Mouse (Mus musculus) testis, postnatal 10 days (tissue): Measurements from ENCODE around the gene Mon2.
"Not testable (repeated sequence)": the region's sequence is repeated elsewhere in the genome, so short reads cannot be mapped to it uniquely, and the experiment has no call there.

Source experiments
- DNase-seq: peaks from one replicate; pipeline ENCODE4 v3.0.0; 2021; ENCODE audit warnings: low spot score

The Mon2 gene

DNA sequence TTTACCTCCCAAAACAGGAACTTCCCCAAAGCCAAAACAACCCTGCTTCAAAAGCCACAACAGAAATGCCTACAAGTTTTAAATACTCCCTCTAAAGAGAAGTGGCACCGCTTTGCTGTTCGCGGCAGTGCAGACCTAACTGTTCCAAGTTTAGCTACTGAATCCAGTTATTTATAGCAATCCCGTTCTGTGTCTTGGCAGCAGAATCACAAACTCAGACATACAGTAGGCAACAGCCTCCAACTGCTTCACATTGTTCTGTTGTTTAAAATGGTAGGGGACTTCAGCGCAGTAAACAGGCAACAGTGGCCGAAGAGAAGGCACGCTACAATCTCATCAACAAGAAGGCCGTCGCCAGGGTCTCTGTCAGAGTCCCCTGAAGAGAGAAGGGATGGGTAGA is 85.3 kb downstream of the Mon2 start:
- no peak for DNase-seq

DNA sequence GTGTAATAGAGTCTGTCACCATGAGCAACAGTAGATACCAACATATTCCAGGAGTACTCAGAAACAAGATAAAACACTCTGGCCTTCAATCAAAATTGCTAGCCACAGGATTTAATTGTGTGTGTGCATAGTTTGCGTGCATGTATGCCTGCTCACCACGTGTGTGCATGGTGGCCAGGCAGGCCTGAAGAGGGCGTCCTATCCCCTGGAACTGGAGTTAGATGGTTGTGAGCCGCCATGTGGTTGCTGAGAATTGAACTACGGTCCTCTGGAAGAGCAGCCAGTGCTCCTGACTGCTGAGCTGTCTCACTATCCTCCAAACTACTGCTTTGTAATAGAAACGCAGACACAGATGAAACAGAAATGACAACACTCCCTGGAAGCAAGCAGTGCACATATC is 85.7 kb downstream of the Mon2 start:
- DNase-seq: no peak

DNA sequence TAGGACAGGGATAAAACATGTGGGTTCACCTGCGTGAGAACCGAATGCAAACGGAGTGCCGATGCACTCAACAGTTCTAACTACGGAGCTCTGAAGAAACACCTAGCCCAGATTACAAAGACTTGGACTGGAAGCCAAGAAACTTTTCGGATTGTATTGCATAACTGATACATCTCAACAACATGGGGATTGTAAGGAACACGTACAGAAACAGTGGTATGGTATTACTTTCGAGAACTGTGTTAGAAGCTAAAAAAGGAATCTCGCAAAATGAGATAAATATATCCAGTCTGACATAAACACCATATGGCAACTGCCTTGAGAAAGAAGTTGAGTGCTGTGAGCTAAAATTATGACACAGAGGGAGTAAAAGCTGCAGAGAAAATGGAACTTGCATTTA is 86.4 kb downstream of the Mon2 start:
- no peak for DNase-seq

DNA sequence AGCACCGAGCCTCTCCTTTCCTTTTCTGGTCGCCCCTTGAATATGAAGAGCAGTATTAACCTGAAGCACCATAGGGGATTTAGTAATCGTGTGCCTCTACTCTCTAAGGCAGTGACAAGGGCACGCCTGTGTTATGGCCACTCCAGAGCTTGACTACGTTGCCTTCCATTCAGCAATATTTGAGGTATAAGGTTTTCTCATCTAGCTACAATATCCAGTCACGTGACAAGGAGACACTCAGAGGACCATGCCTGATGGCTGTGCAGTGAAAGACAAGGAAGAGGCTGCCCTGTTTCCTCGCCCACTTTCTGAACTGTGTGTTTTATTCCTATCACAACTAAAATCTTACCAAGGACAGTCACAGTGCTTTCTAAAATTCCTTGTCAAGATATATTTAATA is 87.9 kb downstream of the Mon2 start:
- no peak for DNase-seq

DNA sequence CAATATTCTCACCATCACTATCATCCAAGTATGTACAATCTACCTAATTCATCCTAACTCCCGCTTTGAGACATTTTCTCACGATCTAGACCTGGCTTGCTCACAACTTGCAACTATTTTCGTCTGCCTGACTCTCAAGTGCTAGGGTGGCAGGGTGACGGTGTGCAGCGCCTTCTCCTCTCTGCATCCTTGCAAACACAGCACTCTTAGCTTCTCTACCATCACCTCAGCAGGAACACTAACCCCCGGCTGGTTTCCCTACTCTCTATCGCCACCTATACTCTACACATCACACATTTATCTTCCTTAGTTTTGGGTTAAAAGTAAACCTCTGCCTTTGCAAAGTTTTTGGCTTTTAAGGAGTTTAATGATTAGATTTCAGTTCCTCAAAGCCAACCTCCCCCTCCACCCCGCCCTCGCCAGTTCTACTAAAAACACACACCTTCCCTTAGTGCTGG is 88.6 kb downstream of the Mon2 start:
- DNase-seq: no peak

DNA sequence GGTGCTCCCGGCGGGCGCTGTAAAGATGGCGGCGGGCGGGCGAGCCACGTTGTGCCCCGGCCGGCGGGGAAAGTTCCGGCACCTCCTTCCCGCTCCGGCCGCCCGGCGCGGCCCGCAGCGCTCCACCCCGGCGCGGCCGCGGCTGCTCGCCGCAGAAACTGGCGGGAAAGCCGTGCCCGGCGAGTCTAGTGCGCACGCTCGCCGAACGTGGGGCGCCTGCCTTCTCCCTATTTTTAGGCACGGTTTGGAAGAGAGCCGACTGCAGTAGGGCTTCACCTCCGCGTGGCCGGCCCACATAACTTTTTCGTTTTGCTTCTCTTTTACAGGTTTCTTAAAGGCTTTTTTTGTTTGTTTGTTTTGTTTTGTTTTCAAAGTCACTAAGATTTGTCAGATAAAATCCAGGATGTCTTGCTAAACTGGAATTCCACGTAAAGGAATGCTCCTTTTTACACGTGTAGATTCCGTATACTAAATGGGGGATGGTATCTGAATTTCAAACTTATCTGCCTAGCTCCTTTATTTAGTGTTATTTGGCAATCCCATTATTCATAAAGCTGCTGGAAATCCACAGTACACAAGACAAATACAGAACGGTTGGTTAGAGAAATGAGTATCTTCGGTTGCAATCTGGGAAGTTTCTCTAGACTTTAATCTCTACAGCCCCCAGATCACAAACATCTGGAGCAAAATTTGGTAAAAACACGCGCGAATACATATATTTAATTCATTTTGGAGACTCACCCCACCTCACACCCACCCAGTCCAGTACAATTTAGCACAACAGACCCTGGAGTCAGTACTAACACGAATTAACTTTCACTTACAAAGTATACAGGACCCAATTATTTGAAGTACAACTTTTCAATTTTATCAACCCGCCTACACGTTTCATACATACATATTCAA is 89.7 kb downstream of the Mon2 start:
- DNase-seq: peak; percentile 79

DNA sequence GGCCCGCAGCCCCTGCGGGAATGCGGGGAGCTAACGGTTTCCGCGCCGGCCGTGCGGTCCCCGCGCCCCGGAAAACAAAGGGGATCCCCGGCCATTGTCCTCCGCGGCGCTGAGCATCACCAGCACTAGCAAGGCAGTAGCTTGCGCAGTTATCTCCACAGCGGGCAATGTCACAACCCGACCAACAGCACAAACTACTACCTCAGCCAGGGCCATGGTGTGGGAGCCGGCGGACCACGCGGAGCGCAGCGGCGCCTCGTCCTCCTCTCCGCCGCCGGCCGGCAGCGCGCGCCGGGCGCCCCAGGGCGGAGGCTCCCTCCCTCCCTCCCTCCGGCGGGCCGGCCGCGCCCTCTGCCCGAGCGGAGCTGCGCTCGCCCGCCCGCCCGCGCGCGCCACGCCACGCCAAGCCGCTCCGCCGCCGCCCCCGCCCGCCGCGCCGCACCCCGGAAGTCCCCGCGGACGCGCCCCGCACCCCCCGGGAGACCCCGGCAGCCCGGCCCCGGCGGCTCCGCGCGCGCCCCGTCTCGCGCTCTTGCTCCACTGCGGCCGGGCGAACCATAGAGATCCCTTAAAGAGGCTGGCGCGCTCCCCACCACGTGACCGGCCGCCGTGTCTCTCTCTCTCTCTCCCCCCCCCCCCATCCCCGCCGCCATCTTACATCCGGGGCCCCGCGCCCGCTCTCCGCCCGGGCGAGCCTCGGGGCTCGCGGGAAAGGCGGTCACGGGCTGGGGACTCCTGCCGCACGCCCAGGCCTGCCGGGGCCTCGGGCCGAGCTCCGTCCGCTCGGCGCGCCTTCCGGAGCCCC is 90.6 kb downstream of the Mon2 start:
- peak; percentile 89 for DNase-seq

DNA sequence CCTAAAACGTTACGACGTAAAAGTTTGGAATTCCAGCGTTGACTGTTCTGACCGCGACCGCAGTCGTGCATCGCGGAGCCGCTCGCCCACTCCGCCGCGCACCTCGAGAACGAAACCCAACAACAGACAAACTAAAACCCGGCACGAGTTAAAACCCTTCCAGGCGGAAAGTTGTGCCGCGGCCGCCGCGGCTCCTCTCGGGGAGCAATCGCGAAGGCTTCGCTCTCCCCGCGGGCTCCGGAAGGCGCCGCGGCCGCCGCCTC is 91.1 kb downstream of the Mon2 start:
- DNase-seq: peak; percentile 71

DNA sequence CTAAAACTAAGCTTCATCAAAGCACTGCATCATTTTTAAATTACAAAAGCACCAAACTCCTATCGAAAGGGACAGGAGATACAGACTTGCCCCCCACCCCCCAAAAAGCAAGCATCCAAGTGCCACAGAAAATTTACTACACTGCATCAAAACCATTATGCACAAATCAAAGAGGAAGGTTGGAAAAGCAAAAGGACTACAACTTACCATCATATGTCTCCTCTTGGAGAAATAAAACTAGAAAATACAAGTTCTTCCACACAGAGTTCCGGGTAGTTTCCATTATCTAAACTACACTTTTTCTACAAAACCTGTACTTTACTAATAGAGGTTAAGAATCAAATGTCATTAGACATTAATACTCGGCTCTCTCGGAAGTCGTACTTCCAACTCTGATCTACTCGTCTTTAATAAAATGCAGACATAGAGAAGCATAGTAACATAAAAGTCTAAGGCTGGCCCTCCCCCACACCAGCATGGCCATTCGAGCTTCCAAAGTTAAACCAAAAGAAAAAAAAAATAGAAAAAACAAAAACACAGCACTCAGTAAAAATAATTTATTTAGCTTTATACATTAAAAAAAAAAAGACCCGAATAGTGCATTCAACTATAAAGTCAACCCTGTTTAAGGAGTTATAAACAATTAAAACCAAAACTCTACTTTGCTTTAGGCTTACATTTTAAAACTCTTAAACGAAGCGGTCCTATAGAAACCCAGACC is 91.6 kb downstream of the Mon2 start:
- DNase-seq: no peak

DNA sequence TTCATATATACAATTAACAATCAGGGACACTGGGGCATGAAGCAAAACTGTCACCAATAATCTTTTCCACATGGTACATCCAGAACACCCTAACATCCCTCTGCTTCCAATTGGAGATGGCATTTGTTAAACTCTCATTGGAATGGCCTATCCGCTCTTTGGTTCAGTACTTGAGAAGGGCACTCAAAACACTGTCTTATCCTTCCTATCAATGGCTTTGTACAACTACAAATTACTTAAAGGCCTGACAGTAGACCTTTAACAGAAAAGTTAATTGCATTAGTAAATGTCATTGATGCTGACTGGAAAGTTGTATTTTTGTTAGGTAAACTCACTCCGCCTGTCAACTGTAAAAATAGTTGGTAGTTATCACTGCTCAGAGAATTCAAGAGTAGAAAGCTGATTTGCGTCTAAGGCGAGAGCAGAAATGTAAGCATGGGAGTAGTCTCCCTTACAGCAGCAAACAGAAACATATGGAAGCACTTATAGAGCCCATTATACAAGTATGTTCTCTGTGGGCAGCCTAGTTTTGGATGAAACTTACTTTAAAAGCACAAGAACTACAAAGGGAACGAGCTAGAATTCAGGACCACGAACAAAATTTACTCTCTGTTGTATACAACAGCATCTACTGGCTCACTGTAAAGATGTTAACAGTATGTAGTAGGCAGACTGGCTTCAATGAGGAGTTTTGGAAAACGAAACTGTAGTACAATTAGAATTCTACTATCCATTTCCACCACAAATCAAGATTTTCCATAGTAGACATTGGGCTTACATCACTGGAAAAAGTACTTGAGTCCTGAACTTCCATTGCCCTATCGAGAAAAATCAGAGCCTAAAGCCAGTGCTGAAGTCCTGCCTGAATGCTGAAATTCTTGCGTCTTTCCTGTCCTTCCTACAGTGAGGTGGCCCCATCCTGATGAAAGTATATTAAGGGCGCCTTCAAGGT is 92.5 kb downstream of the Mon2 start:
- no peak for DNase-seq

DNA sequence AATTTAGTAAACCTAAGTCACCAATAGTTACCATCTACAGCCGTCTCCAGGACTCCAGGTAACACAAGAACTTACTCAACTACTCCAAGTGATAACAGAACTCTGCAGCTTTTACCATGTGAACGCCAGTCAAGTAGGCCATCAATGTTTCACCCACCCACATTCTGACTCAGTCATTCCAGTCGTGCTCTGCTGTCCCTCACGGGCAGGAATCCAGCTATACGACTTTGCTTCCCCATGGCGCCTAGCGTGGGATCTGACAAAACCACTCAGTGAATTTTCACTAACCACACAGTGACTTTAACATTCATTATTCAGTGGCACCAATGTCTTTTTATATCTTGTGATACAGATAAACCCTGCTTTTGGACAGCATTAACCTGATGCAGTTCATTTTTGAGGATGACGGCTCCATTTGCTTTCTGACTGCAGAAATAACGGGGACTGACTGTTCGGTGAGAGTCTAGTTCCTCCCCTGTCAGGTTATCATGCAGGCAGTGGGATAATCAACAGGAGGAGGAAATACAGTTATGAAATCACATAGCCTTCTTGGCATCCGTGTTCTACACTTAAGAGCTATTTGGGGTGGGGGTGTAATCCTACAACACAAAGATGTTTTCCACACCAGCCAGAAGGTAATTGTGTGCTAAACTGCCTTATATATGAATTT is 93.3 kb downstream of the Mon2 start:
- DNase-seq: no peak

DNA sequence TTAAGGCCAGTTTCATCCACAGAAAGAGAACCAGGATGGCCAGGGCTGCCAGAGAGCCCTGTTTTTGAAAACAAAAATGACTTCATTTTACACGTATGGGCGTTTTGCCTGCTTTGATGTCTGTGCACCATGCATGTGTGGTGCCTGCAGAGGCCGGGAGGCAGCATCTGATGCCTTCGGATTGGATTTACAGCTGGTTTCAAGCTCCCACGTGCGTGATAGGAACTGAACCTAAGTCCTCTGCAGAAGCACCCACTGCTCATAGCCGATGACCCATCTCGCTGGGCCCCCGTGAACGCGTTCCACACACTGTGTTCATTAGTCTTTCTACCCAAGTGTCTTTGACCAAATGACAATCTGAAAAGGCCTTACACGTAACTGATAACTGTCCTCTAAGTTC is 96.2 kb downstream of the Mon2 start:
- no peak for DNase-seq

DNA sequence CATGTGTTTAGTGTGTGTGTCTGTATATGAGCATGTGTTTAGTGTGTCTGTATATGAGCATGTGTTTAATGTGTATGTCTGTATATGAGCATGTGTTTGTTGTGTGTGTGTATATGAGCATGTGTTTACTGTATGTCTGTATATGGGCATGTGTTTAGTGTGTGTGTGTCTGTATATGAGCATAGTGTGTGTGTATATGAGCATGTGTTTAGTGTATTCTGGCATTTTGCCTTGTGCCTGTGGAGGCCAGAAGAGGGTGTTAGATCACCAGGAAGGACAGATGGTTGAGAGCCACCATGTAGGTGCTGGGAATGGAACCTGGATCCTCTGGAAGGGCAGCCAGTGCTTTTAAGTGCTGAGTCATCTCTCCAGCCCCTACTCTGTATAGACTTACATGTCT is 96.9 kb downstream of the Mon2 start:
- DNase-seq: no peak

DNA sequence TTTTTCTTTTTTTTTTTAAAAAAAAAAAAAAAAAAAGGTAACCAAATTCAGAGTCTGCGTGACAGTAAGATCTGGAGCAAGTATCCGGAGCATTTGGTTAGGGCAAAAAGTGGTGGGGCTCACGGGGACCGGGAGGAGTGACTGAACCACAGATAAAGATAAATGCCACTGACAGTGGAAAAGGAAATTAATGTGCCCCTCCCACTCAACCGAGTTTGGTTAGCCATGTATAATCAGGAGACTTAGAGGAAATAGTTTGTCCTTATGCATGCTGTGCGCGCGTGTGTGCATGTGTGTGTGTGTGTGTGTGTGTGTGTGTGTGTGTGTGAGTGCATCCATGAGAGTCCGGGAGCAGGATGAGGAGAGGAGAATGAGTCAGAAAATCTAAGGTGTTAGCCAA is 100.3 kb downstream of the Mon2 start:
- DNase-seq: no peak

DNA sequence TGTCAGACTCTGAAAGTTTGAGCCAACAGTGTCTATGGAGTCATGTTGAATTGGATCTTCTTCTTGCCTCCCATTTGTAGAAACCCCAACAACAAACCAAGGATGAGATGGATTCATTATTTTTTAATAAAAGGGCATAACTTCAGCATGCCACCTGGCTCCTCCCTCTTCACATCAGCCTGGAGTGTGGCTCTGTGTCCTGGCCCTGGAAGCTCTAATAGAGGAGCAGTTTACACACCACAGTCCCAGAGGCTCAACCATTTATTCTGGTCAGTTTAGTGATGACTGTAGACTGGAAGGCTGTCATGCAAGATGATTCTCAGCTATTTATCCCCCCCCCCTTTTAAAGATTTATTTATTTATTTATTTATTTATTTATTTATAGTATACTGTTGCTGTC is 103.1 kb downstream of the Mon2 start:
- no peak for DNase-seq

DNA sequence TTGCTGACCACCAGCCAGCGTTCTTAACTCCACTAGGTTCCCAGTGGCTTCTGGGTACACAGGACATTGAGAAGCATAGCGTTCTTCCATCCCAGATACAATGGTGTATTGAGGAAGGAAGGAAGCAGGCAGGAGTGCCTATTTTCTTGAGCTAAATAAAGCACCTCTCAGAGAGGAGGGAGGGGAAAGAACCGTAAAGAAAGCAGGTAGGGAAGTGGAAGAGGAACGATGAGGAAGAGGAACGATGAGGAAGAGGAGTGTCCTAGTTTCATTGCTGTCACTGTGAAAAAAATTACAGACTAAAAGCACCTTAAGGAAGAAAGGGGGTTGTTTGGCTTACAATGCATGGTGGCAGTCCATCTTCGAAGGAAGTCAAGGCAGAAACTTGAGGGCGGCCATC is 106.1 kb downstream of the Mon2 start:
- DNase-seq: no peak

DNA sequence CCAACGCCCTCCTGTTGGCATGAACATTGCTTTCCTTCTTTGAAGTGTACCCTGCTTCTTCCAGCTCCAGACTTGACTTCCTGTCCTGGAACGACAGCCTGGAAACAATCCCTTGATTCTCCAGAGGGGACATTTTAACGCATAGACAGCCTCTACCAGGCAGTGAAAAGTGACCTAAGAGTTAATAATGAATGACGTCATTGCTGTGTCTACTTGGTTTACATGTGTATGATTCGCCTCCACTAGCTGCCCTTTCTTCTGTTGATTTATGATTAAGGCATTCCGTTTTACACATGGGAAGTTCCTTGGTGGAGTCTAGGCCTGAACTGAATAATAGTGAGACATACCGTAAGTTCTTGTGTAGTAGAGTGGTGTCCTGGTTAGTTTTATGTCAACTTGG is 109.9 kb downstream of the Mon2 start:
- no peak for DNase-seq

DNA sequence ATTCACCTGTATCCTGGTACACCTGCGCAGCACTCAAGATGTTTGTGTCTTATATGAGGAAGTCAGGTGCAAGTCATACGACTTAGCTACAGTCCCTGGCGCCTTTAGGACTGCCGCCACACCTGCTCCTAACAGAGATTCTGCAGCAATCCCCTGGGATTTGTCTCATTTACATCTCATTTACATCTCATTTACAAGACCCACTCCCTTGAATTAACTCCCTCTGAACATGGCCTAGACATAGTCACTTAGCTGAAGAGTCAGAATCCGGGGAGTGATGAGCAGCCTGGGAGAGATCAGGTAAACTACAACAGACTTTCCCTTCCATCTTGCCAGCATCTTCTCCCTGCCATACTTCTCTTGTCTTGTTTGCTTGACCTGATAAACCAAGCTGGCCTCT is 110.7 kb downstream of the Mon2 start:
- not testable (repeated sequence) for DNase-seq

DNA sequence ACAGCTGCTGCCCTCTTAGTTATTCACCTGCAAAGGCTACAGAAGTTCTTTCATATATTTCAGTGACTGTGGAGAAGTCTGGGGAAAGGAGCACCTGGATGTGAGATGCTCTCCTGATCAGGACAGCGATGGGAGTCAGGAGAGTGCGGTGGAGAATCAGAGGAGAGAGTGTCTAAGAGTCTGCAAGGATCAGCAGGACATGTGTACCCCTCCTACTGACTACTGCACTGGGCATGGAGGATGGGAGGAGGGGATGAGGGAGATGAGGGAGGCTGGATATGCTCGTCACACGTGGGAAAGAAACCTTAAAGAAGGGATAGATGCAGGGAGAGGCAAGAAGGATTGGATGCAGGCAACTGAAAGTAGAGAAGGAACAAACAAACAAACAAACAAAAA is 112.1 kb downstream of the Mon2 start:
- DNase-seq: no peak

DNA sequence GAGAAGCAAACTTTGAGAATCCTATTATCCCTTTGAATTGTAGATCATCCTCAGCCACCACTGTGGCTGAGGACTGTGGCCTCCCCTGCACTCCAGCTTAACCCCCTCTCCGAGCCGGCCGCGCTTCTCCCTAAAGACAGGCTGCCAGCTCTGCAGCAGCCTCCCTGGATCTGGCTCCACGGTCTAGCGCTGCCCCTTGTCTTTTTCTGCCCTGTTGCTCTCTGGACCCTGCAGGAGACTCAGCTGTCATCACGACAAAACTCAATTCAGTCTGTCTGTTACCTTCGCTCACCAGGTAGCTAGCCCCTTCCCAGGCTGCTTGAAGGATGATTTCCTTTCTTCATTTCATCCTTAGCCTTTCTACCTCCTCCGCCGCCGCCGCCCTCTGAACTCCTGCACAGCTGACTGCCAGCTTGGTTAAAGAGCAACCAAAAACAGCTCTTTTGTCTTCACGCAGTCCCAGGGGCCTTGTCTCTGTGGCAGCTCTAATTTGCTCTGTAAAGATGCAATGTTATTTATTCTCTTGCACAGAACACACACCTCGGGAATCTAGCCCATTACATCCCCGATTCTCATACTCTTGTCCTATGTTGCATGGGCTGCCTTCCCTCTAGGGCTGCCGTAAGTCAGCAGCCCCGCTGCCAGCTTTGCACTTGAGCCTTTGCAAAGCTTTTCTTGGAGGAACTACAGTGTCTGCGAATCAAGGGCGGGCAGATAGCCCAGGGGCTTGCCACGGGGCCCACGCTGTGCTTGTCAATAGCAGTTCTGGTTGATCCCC is 112.7 kb downstream of the Mon2 start:
- no peak for DNase-seq
